Mouse (Mus musculus) erythroblast, adult 5-6 weeks (primary cell): ENCODE results near the gene Pax9. TPM values are rescaled to one million over a fixed set of nuclear protein-coding genes. Genes with fewer than 3 reads are reported as not detected.

ENCODE experiments used
- ATAC-seq: replicated peaks from 2 replicates; pipeline ENCODE4 v1.8.0; 2016; ENCODE audit warnings: moderate number of reproducible peaks, mild to moderate bottlenecking, moderate TSS enrichment, inconsistent platforms; ENCODE audit not compliant: poor library complexity, low FRiP score, severe bottlenecking
- total RNA-seq, 2 experiments: library from RNA; stranded (forward) in 1 of 2; stranded (reverse) in 1 of 2; fragments of 150-400 nt in 1 of 2; fragments of 200-764, 138-1000 nt in 1 of 2; gene quantifications; 2 replicates each; pipeline versions ENCODE4 v1.2.3 to v1.2.4; 2015 to 2017; ENCODE audit warnings: low replicate concordance in 2 of 2

Pax9 gene
- total RNA-seq, 2 experiments from 2014 or later: not detected

GRCm38 (mm10) chr12:56696174-56697010 is 4.8 kb downstream of the Pax9 start:
- no peak for ATAC-seq

DNA sequence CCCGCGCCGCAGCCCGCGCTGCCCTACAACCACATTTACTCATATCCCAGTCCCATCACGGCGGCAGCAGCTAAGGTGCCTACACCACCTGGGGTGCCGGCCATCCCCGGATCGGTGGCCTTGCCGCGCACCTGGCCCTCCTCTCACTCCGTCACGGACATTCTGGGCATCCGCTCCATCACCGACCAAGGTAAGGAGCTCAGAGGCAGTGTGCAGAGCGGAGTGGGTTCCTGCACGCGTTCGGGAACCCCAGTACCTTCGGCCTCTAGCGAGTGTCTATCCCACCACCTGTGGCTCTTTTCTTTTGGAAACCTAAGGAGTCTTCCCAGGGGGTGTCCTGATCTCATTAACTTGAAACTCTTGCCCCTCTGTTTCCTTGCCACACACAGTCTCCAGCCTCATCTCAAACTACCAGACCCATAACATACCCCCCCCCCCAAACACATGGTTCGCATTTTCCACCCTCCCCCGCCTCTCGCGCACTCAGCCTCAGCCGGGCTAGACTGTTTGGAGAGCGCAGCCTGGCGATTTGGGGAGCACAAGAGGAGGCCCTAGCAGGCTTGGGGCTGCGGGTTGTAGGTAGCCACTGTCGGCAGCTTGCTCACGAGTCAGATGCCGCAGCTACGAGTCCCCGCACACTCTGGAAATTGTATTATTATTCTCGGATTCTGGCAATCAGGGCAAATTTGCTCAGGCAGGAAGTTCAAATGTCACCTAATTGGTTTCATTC is 5.6 kb downstream of the Pax9 start:
- ATAC-seq: no peak

DNA sequence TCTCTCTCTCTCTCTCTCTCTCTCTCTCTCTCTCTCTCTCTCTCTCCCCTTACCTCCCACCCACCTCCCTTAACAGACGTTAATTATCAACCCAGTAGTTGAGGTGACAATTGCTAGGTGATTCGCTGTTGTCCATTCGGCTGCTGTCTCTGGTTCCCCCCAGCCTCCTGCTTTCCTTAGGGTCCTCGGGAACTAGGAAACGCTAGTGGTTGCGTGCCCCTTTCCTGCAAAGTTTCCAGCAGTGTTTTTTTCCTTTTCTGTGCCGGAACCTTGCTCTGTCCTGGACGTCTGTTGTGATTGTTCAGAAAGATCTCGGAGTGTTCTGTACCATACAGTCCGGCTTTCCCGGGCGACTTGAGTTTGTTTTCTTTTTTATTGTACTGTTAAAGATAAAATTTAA is 6.2 kb downstream of the Pax9 start:
- no peak for ATAC-seq

- no peak for ATAC-seq
Measured at GRCm38 (mm10) chr12:56698191-56698980, 6.8 kb downstream of the Pax9 start.

GRCm38 (mm10) chr12:56699351-56699750 is 7.8 kb downstream of the Pax9 start:
- ATAC-seq: no peak

- no peak for ATAC-seq
Measured at GRCm38 (mm10) chr12:56699915-56700900, 8.6 kb downstream of the Pax9 start.

GRCm38 (mm10) chr12:56701004-56701403 is 9.4 kb downstream of the Pax9 start:
- no peak for ATAC-seq

GRCm38 (mm10) chr12:56717971-56718706 is 26.6 kb downstream of the Pax9 start:
- ATAC-seq: no peak

GRCm38 (mm10) chr12:56718707-56719051 is 27.1 kb downstream of the Pax9 start:
- no peak for ATAC-seq

- no peak for ATAC-seq
Measured at GRCm38 (mm10) chr12:56727631-56728030, 36.1 kb downstream of the Pax9 start.

DNA sequence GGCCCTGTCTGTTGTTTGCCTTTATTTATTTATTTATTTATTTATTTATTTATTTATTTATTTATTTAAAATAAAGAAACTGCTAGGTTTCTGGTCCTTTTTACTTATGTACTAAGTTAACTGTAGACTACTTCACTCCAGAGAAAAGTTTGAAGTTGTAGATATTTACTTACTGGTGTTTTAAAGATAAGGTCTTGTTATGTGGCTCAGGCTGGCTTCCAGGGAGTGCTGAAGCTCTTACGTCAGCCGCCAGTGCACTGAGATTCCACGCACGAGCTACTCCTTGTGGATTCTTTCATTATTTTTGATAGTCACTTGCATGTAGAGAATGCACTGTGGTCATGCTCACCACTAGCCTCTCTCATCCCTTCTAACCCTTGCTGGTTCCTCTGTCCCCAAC is 45.5 kb downstream of the Pax9 start:
- no peak for ATAC-seq

Other genes with a start within 250 kb of the Pax9 start
- gene Nkx2-1, start 154.9 kb upstream of the Pax9 start, total RNA-seq (2015; ENCODE audit: low replicate concordance): not detected in 2 replicates
- gene Nkx2-1, start 154.9 kb upstream of the Pax9 start, total RNA-seq (2017; ENCODE audit: low replicate concordance): not detected in 2 replicates
- gene Nkx2-9, start 78.5 kb upstream of the Pax9 start, total RNA-seq (2015; ENCODE audit: low replicate concordance): not detected in 2 replicates
- not detected in 2 replicates for gene Nkx2-9, start 78.5 kb upstream of the Pax9 start, total RNA-seq (2017; ENCODE audit: low replicate concordance)